Mouse (Mus musculus) CH12.LX (cell line): Measurements from ENCODE around the gene Gapdh. TPM values are rescaled to one million over a fixed set of nuclear protein-coding genes. Genes with fewer than 3 reads are reported as not detected.

ENCODE experiments used
- DNase-seq: peaks from one replicate; pipeline ENCODE4 v3.0.0-alpha.2; 2013; ENCODE audit errors: extremely low read depth
- H3K27ac ChIP-seq: 2 replicates; pipeline ENCODE4 v1.5.1; 2012; ENCODE audit warnings: low read depth, mild to moderate bottlenecking, control low read depth, moderate library complexity; ENCODE audit not compliant: insufficient read depth
- H3K27me3 ChIP-seq: replicated peaks from 2 replicates; pipeline ENCODE3; 2012; ENCODE audit warnings: inconsistent platforms
- H3K36me3 ChIP-seq, 2 experiments: replicated peaks in 1 of 2; 2 replicates each; pipeline versions ENCODE3 to v1.6.1; 2012; ENCODE audit warnings: inconsistent platforms in 1 of 2, low read length in 1 of 2, mild to moderate bottlenecking in 1 of 2, mixed read lengths in 1 of 2, moderate library complexity in 1 of 2; ENCODE audit not compliant: control insufficient read depth in 1 of 2, insufficient read depth in 1 of 2
- H3K4me1 ChIP-seq, 2 experiments: 2 replicates each; pipeline ENCODE4 v1.6.1; 2012; ENCODE audit warnings: inconsistent platforms in 1 of 2, moderate library complexity in 1 of 2; ENCODE audit not compliant: insufficient read depth in 2 of 2, control insufficient read depth in 1 of 2
- H3K4me2 ChIP-seq: 2 replicates; pipeline ENCODE4 v1.6.1; 2012; ENCODE audit warnings: low read depth, mild to moderate bottlenecking, control low read depth; ENCODE audit not compliant: poor library complexity, insufficient read depth, severe bottlenecking
- H3K4me3 ChIP-seq, 3 experiments: fragments of 150-350 bp in 1 of 3; sonication (generic) in 1 of 3; replicated peaks in 1 of 3; 2 replicates each; pipeline versions ENCODE3 to v1.5.1; 2011 to 2012; ENCODE audit warnings: low read depth in 2 of 3, low read length in 2 of 3, mild to moderate bottlenecking in 2 of 3, moderate library complexity in 2 of 3, control low read depth in 1 of 3, improper control_type of control experiment in 1 of 3, inconsistent platforms in 1 of 3, mixed read lengths in 1 of 3; ENCODE audit not compliant: poor library complexity in 1 of 3
- H3K79me2 ChIP-seq: replicated peaks from 2 replicates; pipeline ENCODE4 v1.6.1; 2012; ENCODE audit warnings: mild to moderate bottlenecking, moderate library complexity; ENCODE audit not compliant: control insufficient read depth, poor library complexity, insufficient read depth, severe bottlenecking; ENCODE audit errors: extremely low read depth
- H3K9ac ChIP-seq: 2 replicates; pipeline ENCODE4 v1.6.1; 2012; ENCODE audit warnings: low read depth, mild to moderate bottlenecking, control low read depth, moderate library complexity; ENCODE audit not compliant: insufficient read depth
- H3K9me3 ChIP-seq: replicated peaks from 2 replicates; pipeline ENCODE3; 2012; ENCODE audit warnings: low read length, inconsistent platforms, mixed read lengths
- BHLHE40 ChIP-seq: IDR thresholded peaks from 2 replicates; pipeline ENCODE4 v1.6.1; 2011; ENCODE audit warnings: mild to moderate bottlenecking, low read depth, low read length, improper control_type of control experiment
- CHD1 ChIP-seq: IDR thresholded peaks from 2 replicates; pipeline ENCODE4 v1.6.1; 2012; ENCODE audit warnings: low read depth, low read length, improper control_type of control experiment, inconsistent platforms
- CHD2 ChIP-seq: IDR thresholded peaks from 2 replicates; pipeline ENCODE4 v1.6.1; 2011; ENCODE audit warnings: low read length, improper control_type of control experiment
- E2F4 ChIP-seq: IDR thresholded peaks from 2 replicates; pipeline ENCODE4 v1.6.1; 2011; ENCODE audit warnings: low read depth, low read length, improper control_type of control experiment; ENCODE audit not compliant: insufficient replicate concordance
- EP300 ChIP-seq: IDR thresholded peaks from 2 replicates; pipeline ENCODE4 v1.6.1; 2011; ENCODE audit warnings: low read length, improper control_type of control experiment
- IRF4 ChIP-seq: IDR thresholded peaks from 2 replicates; pipeline ENCODE4 v1.6.1; 2014; ENCODE audit warnings: low read depth, mild to moderate bottlenecking, inconsistent platforms, low read length, improper control_type of control experiment
- JUND ChIP-seq: conservative IDR thresholded peaks from 2 replicates; pipeline ENCODE4 v1.6.1; 2011; ENCODE audit warnings: low read depth, low read length, improper control_type of control experiment
- KAT2A ChIP-seq: IDR thresholded peaks from 2 replicates; pipeline ENCODE4 v1.6.1; 2012; ENCODE audit warnings: low read length, improper control_type of control experiment, inconsistent platforms; ENCODE audit not compliant: insufficient replicate concordance
- MAFK ChIP-seq: IDR thresholded peaks from 2 replicates; pipeline ENCODE4 v1.6.1; 2011; ENCODE audit warnings: low read length, improper control_type of control experiment; ENCODE audit not compliant: insufficient replicate concordance
- MAX ChIP-seq: IDR thresholded peaks from 2 replicates; pipeline ENCODE4 v1.6.1; 2011; ENCODE audit warnings: low read length, improper control_type of control experiment
- MXI1 ChIP-seq: IDR thresholded peaks from 2 replicates; pipeline ENCODE4 v1.6.1; 2011; ENCODE audit warnings: mild to moderate bottlenecking, low read depth, low read length, improper control_type of control experiment
- MYC ChIP-seq: IDR thresholded peaks from 2 replicates; pipeline ENCODE4 v1.6.1; 2011; ENCODE audit warnings: low read depth, mild to moderate bottlenecking, improper control_type of control experiment, low read length
- NELFE ChIP-seq: IDR thresholded peaks from 2 replicates; pipeline ENCODE4 v1.6.1; 2011; ENCODE audit warnings: low read depth, low read length, improper control_type of control experiment
- NRF1 ChIP-seq: IDR thresholded peaks from 2 replicates; pipeline ENCODE4 v1.6.1; 2014; ENCODE audit warnings: low read depth, mild to moderate bottlenecking, inconsistent platforms, low read length, improper control_type of control experiment, moderate library complexity
- PAX5 ChIP-seq: IDR thresholded peaks from 2 replicates; pipeline ENCODE4 v1.6.1; 2012; ENCODE audit warnings: low read length, inconsistent platforms, mixed read lengths
- POLR2A ChIP-seq: IDR thresholded peaks from 2 replicates; pipeline ENCODE4 v1.6.1; 2011; ENCODE audit warnings: low read depth, mild to moderate bottlenecking, improper control_type of control experiment, low read length
- POLR2AphosphoS2 ChIP-seq: IDR thresholded peaks from 2 replicates; pipeline ENCODE4 v1.6.1; 2011; ENCODE audit warnings: low read depth, low read length, improper control_type of control experiment
- RAD21 ChIP-seq: IDR thresholded peaks from 2 replicates; pipeline ENCODE4 v1.6.1; 2011; ENCODE audit warnings: low read depth, mild to moderate bottlenecking, low read length, improper control_type of control experiment, moderate library complexity
- RCOR1 ChIP-seq: conservative IDR thresholded peaks from 2 replicates; pipeline ENCODE4 v1.6.1; 2012; ENCODE audit warnings: low read depth, mild to moderate bottlenecking, inconsistent platforms, low read length, improper control_type of control experiment
- SIN3A ChIP-seq: IDR thresholded peaks from 2 replicates; pipeline ENCODE4 v1.6.1; 2012; ENCODE audit warnings: low read length, improper control_type of control experiment, inconsistent platforms
- TCF12 ChIP-seq: IDR thresholded peaks from 2 replicates; pipeline ENCODE4 v1.6.1; 2014; ENCODE audit warnings: low read depth, mild to moderate bottlenecking, inconsistent platforms, low read length, improper control_type of control experiment
- UBTF ChIP-seq: IDR thresholded peaks from 2 replicates; pipeline ENCODE4 v1.6.1; 2012; ENCODE audit warnings: low read depth, mild to moderate bottlenecking, inconsistent platforms, low read length, improper control_type of control experiment, moderate library complexity
- USF1 ChIP-seq: IDR thresholded peaks from 2 replicates; pipeline ENCODE4 v1.6.1; 2014; ENCODE audit warnings: low read depth, mild to moderate bottlenecking, inconsistent platforms, low read length, improper control_type of control experiment
- USF2 ChIP-seq: conservative IDR thresholded peaks from 2 replicates; pipeline ENCODE4 v1.6.1; 2011; ENCODE audit warnings: low read depth, low read length, improper control_type of control experiment
- ZC3H11A ChIP-seq: IDR thresholded peaks from 2 replicates; pipeline ENCODE4 v1.6.1; 2012; ENCODE audit warnings: low read depth, mild to moderate bottlenecking, inconsistent platforms, low read length, improper control_type of control experiment
- ZKSCAN1 ChIP-seq: IDR thresholded peaks from 2 replicates; pipeline ENCODE4 v1.6.1; 2012; ENCODE audit warnings: low read depth, inconsistent platforms, low read length, improper control_type of control experiment, borderline replicate concordance
- ZMIZ1 ChIP-seq: IDR thresholded peaks from 2 replicates; pipeline ENCODE4 v1.6.1; 2012; ENCODE audit warnings: low read depth, mild to moderate bottlenecking, inconsistent platforms, low read length, improper control_type of control experiment
- ZNF384 ChIP-seq: IDR thresholded peaks from 2 replicates; pipeline ENCODE4 v1.6.1; 2012; ENCODE audit warnings: low read depth, low read length, improper control_type of control experiment, inconsistent platforms
- dilution Hi-C: fragments of 300-500 bp; cut with MboI; formaldehyde crosslinking; loops from 2 replicates; pipeline ENCODE4 v1.14.3; 2020; ENCODE audit warnings: low sequenced_read_pairs; ENCODE audit not compliant: extremely low pct_unique_long_range_greater_than_20kb, extremely low pct_ligation_motif_present
- in situ Hi-C: fragments of 300-500 bp; cut with MboI; formaldehyde crosslinking; loops from 3 replicates; pipeline ENCODE4 v1.14.3; 2019; ENCODE audit warnings: low sequenced_read_pairs, low pct_ligation_motif_present, low pct_unique_long_range_greater_than_20kb, mixed read lengths
- polyA plus RNA-seq: library from polyadenylated mRNA; unstranded; fragments of >175 nt; gene quantifications from 2 replicates; pipeline ENCODE4 v1.2.1, GENCODE M21; 2012; ENCODE audit warnings: low read depth; ENCODE audit not compliant: insufficient read length
- total RNA-seq, 2 experiments: library from RNA; depleted of rRNA; stranded (reverse); fragments of 300-350 nt in 1 of 2; fragments of >200 nt in 1 of 2; gene quantifications; 2 replicates each; pipeline ENCODE4 v1.2.3; 2012 to 2014

Gapdh gene
- total and polyA plus RNA-seq, 3 experiments, result 2,268 to 2,925 (median 2,654) TPM

DNA sequence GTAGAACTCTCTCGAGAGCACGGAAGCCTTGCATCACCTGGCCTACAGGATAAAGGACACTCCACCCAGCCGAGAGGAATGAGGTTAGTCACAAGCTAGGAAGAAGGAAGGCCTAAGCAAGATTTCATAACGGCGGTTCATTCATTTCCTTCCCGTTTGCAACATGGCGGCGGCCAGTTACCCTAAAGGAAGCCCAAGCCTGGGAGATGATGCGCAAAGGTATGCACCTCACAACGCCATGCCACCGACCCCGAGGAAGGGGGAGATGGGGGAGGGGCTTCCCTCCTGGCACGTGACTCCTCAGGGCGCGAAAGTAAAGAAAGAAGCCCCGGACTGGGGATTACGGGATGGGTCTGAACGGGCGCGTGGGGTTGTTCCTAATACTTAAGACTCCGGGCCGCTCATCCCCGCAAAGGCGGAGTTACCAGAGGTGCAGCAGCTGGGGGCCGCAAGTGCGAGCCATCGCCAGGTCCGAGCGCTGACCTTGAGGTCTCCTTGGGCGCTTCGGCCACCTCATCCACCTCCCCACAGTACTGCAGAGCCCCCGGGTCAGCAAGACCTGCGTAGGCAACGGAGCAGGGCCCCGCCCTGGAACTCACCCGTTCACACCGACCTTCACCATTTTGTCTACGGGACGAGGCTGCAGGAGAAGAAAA lies 1.5 kb downstream of the Gapdh start:
- no peaks in the 10 kb centered on the region for H3K9me3 ChIP-seq
- H3K4me1 ChIP-seq, result peaks cover 11 to 35% of the 10 kb centered on the region in 2 experiments
- peak overlapping the region; percentile 90 for H3K9ac ChIP-seq
- H3K79me2 ChIP-seq, result peaks cover 21% of the 10 kb centered on the region
- H3K36me3 ChIP-seq, result peaks cover 59 to 71% of the 10 kb centered on the region in 2 experiments
- peak overlapping the region; percentile 83 for H3K27ac ChIP-seq
- no peaks in the 10 kb centered on the region for H3K27me3 ChIP-seq
- dilution Hi-C loops, result no loop called here
- in situ Hi-C loops, result no loop called here
- H3K4me3 ChIP-seq, result peak overlapping the region; percentile 75 to 100 (median 87)
- peak; percentile 67 for DNase-seq
- H3K4me2 ChIP-seq, result peak overlapping the region; percentile 68
- TF ChIP-seq CHD1, result no peak
- 0 out of 2 replicates have a peak, but pooled peaks have one; percentile 3 for TF ChIP-seq JUND
- no peak for TF ChIP-seq POLR2AphosphoS2
- TF ChIP-seq KAT2A, result 0 out of 2 replicates have a peak, but pooled peaks have one; percentile 26
- peak; percentile 78; the same call in 1 of the 2 replicates for TF ChIP-seq MAX
- TF ChIP-seq EP300, result no peak
- no peak for TF ChIP-seq ZMIZ1
- no peak for TF ChIP-seq ZC3H11A
- TF ChIP-seq MYC, result peak; percentile 75
- TF ChIP-seq MXI1, result peak; percentile 44
- TF ChIP-seq CHD2, result peak; percentile 32; the same call in 1 of the 2 replicates
- TF ChIP-seq BHLHE40, result peak; percentile 90
- peak; percentile 50 for TF ChIP-seq USF2
- no peak for TF ChIP-seq PAX5
- no peak for TF ChIP-seq POLR2A
- peak; percentile 47; the same call in 1 of the 2 replicates for TF ChIP-seq E2F4
- TF ChIP-seq USF1, result peak; percentile 75
- TF ChIP-seq TCF12, result peak; percentile 18; the same call in 1 of the 2 replicates
- TF ChIP-seq SIN3A, result 0 out of 2 replicates have a peak, but pooled peaks have one; percentile 31
- TF ChIP-seq, all 38 proteins: peak for 12

DNA sequence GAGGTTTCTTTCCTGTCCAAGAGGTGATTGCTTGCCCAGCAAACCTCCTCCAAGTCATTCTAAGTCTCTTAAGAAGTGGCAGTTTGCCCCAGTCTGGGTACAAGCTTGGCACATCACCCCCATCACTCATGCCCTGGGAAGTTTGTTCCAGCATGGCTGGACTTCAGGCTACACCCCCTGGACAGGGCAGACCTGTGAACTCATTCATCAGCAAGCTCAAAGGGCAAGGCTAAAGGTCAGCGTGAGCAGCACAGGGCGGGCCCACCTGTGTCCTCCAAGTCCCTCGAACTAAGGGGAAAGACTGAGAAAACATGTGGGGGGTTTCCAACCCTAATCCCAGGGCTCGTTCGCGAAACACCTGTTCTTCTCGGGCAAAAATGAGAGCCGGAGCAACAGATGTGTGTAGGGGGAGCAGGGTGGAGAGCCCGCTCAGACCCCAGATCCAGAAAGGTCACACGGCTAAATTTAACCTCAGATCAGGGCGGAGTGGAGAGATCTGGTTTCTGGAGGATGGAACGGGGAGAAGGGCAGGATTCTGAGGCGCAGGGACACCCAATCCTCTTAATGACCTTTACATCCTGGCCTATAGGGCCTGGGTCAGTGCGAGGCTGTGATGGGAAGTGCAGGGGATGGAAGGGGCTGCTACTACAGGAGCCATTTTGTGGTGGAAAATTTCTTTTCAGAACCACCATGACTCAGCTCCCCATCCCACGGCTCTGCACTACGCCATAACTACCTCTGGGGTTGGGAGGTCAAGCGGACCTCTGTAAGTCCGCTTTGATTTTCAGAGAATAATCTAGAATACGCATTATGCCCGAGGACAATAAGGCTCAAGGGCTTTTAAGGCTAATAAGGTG lies 2.2 kb downstream of the Gapdh start:
- peak; percentile 53 for DNase-seq
- peaks cover 11 to 35% of the 10 kb centered on the region in 2 experiments for H3K4me1 ChIP-seq
- in situ Hi-C loops (no loop called here), dilution Hi-C loops (no loop called here)
- no peaks in the 10 kb centered on the region for H3K27me3 ChIP-seq
- H3K9ac ChIP-seq, result peak overlapping the region; percentile 90
- peak overlapping the region; percentile 68 for H3K4me2 ChIP-seq
- H3K4me3 ChIP-seq, result peak overlapping the region; percentile 75 to 100 (median 87)
- peaks cover 58 to 71% of the 10 kb centered on the region in 2 experiments for H3K36me3 ChIP-seq
- no peaks in the 10 kb centered on the region for H3K9me3 ChIP-seq
- peaks cover 21% of the 10 kb centered on the region for H3K79me2 ChIP-seq
- peak overlapping the region; percentile 83 for H3K27ac ChIP-seq
- TF ChIP-seq ZKSCAN1 (no peak), ZNF384 (no peak), RCOR1 (no peak), NRF1 (0 out of 2 replicates have a peak, but pooled peaks have one; percentile 6), MYC (no peak), RAD21 (no peak), IRF4 (peak; percentile 32; the same call in 1 of the 2 replicates), CHD2 (no peak), NELFE (no peak), MAFK (peak; percentile 69; the same call in 1 of the 2 replicates), EP300 (0 out of 2 replicates have a peak, but pooled peaks have one; percentile 23), JUND (0 out of 2 replicates have a peak, but pooled peaks have one; percentile 7), ZMIZ1 (no peak), POLR2A (peak; percentile 21), POLR2AphosphoS2 (peak; percentile 25; the same call in 1 of the 2 replicates), E2F4 (no peak), UBTF (no peak)
